Mouse (Mus musculus) bone marrow macrophage, adult 2 months (primary cell): ENCODE results near the gene 1600015I10Rik.
"Not testable (repeated sequence)": the region's sequence is repeated elsewhere in the genome, so short reads cannot be mapped to it uniquely, and the experiment has no call there.

Experiments used
- CTCF ChIP-seq: IDR thresholded peaks from 2 replicates; pipeline ENCODE4 v1.5.1; 2012; ENCODE audit warnings: low read depth, mild to moderate bottlenecking, low read length, moderate library complexity
- POLR2A ChIP-seq: IDR thresholded peaks from 2 replicates; pipeline ENCODE4 v1.6.1; 2012; ENCODE audit warnings: mild to moderate bottlenecking, low read depth, low read length, borderline replicate concordance

- TF ChIP-seq POLR2A, CTCF: not testable (repeated sequence)
Observed at GRCm38 (mm10) chr6:48966696-48967095, 37.0 kb downstream of the 1600015I10Rik start.
